Mouse (Mus musculus) embryonic facial prominence, embryonic 11.5 days (tissue): ENCODE measurements around the gene Prm1. TPM values are rescaled to one million over a fixed set of nuclear protein-coding genes. Genes with fewer than 3 reads are reported as not detected.

Source experiments
- ATAC-seq: fragments of 200-750 bp; cut with Nextera tagmentation; replicated peaks from 2 replicates; pipeline ENCODE4 v1.8.0; 2017; ENCODE audit warnings: low read depth; ENCODE audit not compliant: insufficient number of reproducible peaks, low FRiP score, low TSS enrichment
- DNase-seq: peaks from one replicate; pipeline ENCODE4 v3.0.0-alpha.2; 2015; ENCODE audit warnings: low spot score
- H3K27ac ChIP-seq: fragments of 300-500 bp; sonication (generic); replicated peaks from 2 replicates; pipeline ENCODE4 v1.5.1; 2014; ENCODE audit warnings: mild to moderate bottlenecking, low read depth, low read length, control low read depth
- H3K27me3 ChIP-seq: fragments of 300-500 bp; sonication (generic); 2 replicates; pipeline ENCODE4 v1.6.1; 2014; ENCODE audit warnings: mild to moderate bottlenecking, low read length, moderate library complexity, mixed read lengths; ENCODE audit not compliant: control insufficient read depth, insufficient read depth
- H3K36me3 ChIP-seq: fragments of 300-500 bp; sonication (generic); replicated peaks from 2 replicates; pipeline ENCODE4 v1.6.1; 2014; ENCODE audit warnings: low read depth, mild to moderate bottlenecking, low read length, moderate library complexity, mixed read lengths; ENCODE audit not compliant: control insufficient read depth, insufficient read depth
- H3K4me1 ChIP-seq: fragments of 300-500 bp; sonication (generic); 2 replicates; pipeline ENCODE4 v1.6.1; 2014; ENCODE audit warnings: low read length, mixed read lengths; ENCODE audit not compliant: control insufficient read depth, insufficient read depth
- H3K4me2 ChIP-seq: fragments of 300-500 bp; sonication (generic); 2 replicates; pipeline ENCODE4 v1.6.1; 2014; ENCODE audit warnings: low read depth, mild to moderate bottlenecking, control low read depth, low read length, moderate library complexity
- H3K4me3 ChIP-seq: fragments of 300-500 bp; sonication (generic); 2 replicates; pipeline ENCODE4 v1.5.1; 2014; ENCODE audit warnings: low read depth, low read length, control low read depth
- H3K9ac ChIP-seq: fragments of 300-500 bp; sonication (generic); replicated peaks from 2 replicates; pipeline ENCODE4 v1.6.1; 2014; ENCODE audit warnings: mild to moderate bottlenecking, control low read depth, low read length
- H3K9me3 ChIP-seq: fragments of 300-500 bp; sonication (generic); replicated peaks from 2 replicates; pipeline ENCODE4 v1.6.1; 2016; ENCODE audit warnings: mild to moderate bottlenecking, low read length, inconsistent platforms, mixed read lengths; ENCODE audit not compliant: control insufficient read depth
- whole genome bisulfite sequencing: fragments of 180-500 bp; shearing (Covaris S2); extraction: QIAGEN DNeasy Blood & Tissue Kit; methylation state at CpG from one replicate; pipeline ENCODE4 v1.1.7; 2014; 5-methylcytosine and 5-hydroxymethylcytosine counted together
- polyA plus RNA-seq: library from polyadenylated mRNA; unstranded; fragments of >200 nt; fragmentation: Nextera tagmentation; extraction: Ambion mirVana; gene quantifications from 2 replicates; pipeline ENCODE4 v1.2.1, GENCODE M21; 2014

Prm1 gene
- polyA plus RNA-seq, 1 experiment from 2014 or later, result not detected

DNA sequence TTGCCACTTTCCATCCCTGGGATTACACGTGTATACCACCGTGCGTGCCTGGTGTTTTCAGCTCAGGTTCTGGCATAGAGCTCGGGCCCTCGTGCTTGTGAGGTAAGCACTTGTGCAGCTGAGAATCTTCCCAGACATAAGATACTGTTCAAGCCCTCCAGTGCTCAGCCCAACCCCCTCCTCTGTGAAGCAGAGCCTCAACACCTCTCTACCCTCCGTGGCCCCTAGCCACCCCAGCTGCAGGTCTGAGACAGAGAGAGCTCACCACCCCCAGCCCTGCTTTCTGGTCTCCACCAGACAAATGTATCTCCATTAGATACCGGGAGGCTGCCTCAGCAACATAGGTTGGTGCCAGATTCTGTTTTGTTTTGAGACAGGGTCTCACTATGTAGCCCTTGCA lies 56.4 kb downstream of the Prm1 start:
- H3K27me3 ChIP-seq, result no peaks in the 10 kb centered on the region
- H3K27ac ChIP-seq, result no peak overlapping the region
- no peak for DNase-seq
- no peak overlapping the region for H3K4me2 ChIP-seq
- no peak for ATAC-seq
- H3K4me3 ChIP-seq, result no peak overlapping the region
- WGBS, result 71% methylated on average over 7 of the region's 7 CpGs
- H3K36me3 ChIP-seq, result no peaks in the 10 kb centered on the region
- H3K9ac ChIP-seq, result no peak overlapping the region
- H3K9me3 ChIP-seq, result no peaks in the 10 kb centered on the region
- H3K4me1 ChIP-seq, result no peaks in the 10 kb centered on the region

Other genes starting within 250 kb of the Prm1 start
- gene Socs1, start 20.3 kb downstream of the Prm1 start, polyA plus RNA-seq, result 5.4 and 5.8 TPM in 2 replicates
- gene Tnp2, start 17.2 kb downstream of the Prm1 start, polyA plus RNA-seq, result not detected in 2 replicates
- not detected in 2 replicates for gene Prm3, start 14.9 kb downstream of the Prm1 start, polyA plus RNA-seq
- gene Prm2, start 9.7 kb downstream of the Prm1 start, polyA plus RNA-seq, result not detected in 2 replicates
- gene Gm11172, start 7.1 kb upstream of the Prm1 start, polyA plus RNA-seq, result not detected in 2 replicates
- gene Rmi2, start 29.2 kb upstream of the Prm1 start, polyA plus RNA-seq, result 2.7 and 2.9 TPM in 2 replicates